Mouse (Mus musculus): ENCODE measurements at regions not wholly inside any gene's neighbourhood (a gene's known extent, or its start where the extent isn't known, plus 50 kb on each side); places are given as distances from the start of the nearest gene placed in this dataset.

GRCm38 (mm10) chr14:37238632-37239032 lies 103.6 kb upstream of the Ghitm start:
- Histone ChIP-seq H3K27ac (ENCODE audit: insufficient read depth, low read depth, low read length, poor library complexity, severe bottlenecking) (no peak overlapping the region), H3K9me3 (ENCODE audit: control insufficient read depth, insufficient read depth, low read depth, low read length) (no peaks in the 10 kb centered on the region), H3K4me1 (ENCODE audit: control insufficient read depth in 2 of 2, insufficient read depth in 2 of 2, low read length in 2 of 2, poor library complexity in 1 of 2) (no peaks in the 10 kb centered on the region), H3K9ac (ENCODE audit: insufficient read depth, low read depth, low read length, poor library complexity, severe bottlenecking) (no peak overlapping the region), H3K36me3 (ENCODE audit: control insufficient read depth, insufficient read depth, low read length, poor library complexity, severe bottlenecking) (no peaks in the 10 kb centered on the region), H3K4me3 (ENCODE audit: insufficient read depth in 1 of 2, low read depth in 1 of 2, low read length in 2 of 2, poor library complexity in 1 of 2, severe bottlenecking in 1 of 2) (no peak overlapping the region)
- peak; percentile 67 for DNase-seq (ENCODE audit: low read depth, low spot score)
- in situ Hi-C loops (cut with MboI; ENCODE audit: low sequenced_read_pairs in 2 of 2, unreplicated experiment in 2 of 2), result no loop called here
- TF ChIP-seq ZC3H11A (IDR thresholded peaks at IDR 0.05; ENCODE audit: borderline replicate concordance, low read depth, low read length) (peak; percentile 43), CHD2 (IDR thresholded peaks at IDR 0.05; ENCODE audit: low read depth, low read length) (no peak)

- H3K4me3 ChIP-seq (ENCODE audit: insufficient read depth in 1 of 2, low read depth in 1 of 2, low read length in 2 of 2, poor library complexity in 1 of 2, severe bottlenecking in 1 of 2), result no peak overlapping the region
- no peak overlapping the region for H3K27ac ChIP-seq (ENCODE audit: insufficient read depth, low read depth, low read length, poor library complexity, severe bottlenecking)
- in situ Hi-C loops (cut with MboI; ENCODE audit: low sequenced_read_pairs in 2 of 2, unreplicated experiment in 2 of 2), result no loop called here
- no peak for DNase-seq (ENCODE audit: low read depth, low spot score)
- H3K9ac ChIP-seq (ENCODE audit: insufficient read depth, low read depth, low read length, poor library complexity, severe bottlenecking), result no peak overlapping the region
- H3K36me3 ChIP-seq (ENCODE audit: control insufficient read depth, insufficient read depth, low read length, poor library complexity, severe bottlenecking), result no peaks in the 10 kb centered on the region
- no peaks in the 10 kb centered on the region for H3K9me3 ChIP-seq (ENCODE audit: control insufficient read depth, insufficient read depth, low read depth, low read length)
- no peaks in the 10 kb centered on the region for H3K4me1 ChIP-seq (ENCODE audit: control insufficient read depth in 2 of 2, insufficient read depth in 2 of 2, low read length in 2 of 2, poor library complexity in 1 of 2)
- TF ChIP-seq HCFC1 (IDR thresholded peaks at IDR 0.05; ENCODE audit: borderline replicate concordance, insufficient read depth, low read length), result no peak
- TF ChIP-seq MAFK (IDR thresholded peaks at IDR 0.05; ENCODE audit: insufficient read depth, low read depth, low read length), result no peak
- no peak for TF ChIP-seq ZNF384 (IDR thresholded peaks at IDR 0.05; ENCODE audit: low read depth, low read length)
- TF ChIP-seq ZC3H11A (IDR thresholded peaks at IDR 0.05; ENCODE audit: borderline replicate concordance, low read depth, low read length), result no peak
- TF ChIP-seq CHD2 (IDR thresholded peaks at IDR 0.05; ENCODE audit: low read depth, low read length), result no peak
Observed at GRCm38 (mm10) chr14:37237191-37237590, 102.1 kb upstream of the Ghitm start.

GRCm38 (mm10) chr14:37208256-37208655 lies 73.2 kb upstream of the Ghitm start:
- no peak for DNase-seq (ENCODE audit: low read depth, low spot score)
- TF ChIP-seq MAFK (IDR thresholded peaks at IDR 0.05; ENCODE audit: insufficient read depth, low read depth, low read length) (no peak), CHD2 (IDR thresholded peaks at IDR 0.05; ENCODE audit: low read depth, low read length) (no peak), HCFC1 (IDR thresholded peaks at IDR 0.05; ENCODE audit: borderline replicate concordance, insufficient read depth, low read length) (no peak), ZNF384 (IDR thresholded peaks at IDR 0.05; ENCODE audit: low read depth, low read length) (no peak), ZC3H11A (IDR thresholded peaks at IDR 0.05; ENCODE audit: borderline replicate concordance, low read depth, low read length) (no peak)
- Histone ChIP-seq H3K36me3 (ENCODE audit: control insufficient read depth, insufficient read depth, low read length, poor library complexity, severe bottlenecking) (no peaks in the 10 kb centered on the region), H3K4me1 (ENCODE audit: control insufficient read depth in 2 of 2, insufficient read depth in 2 of 2, low read length in 2 of 2, poor library complexity in 1 of 2) (no peaks in the 10 kb centered on the region), H3K9me3 (ENCODE audit: control insufficient read depth, insufficient read depth, low read depth, low read length) (no peaks in the 10 kb centered on the region), H3K9ac (ENCODE audit: insufficient read depth, low read depth, low read length, poor library complexity, severe bottlenecking) (no peak overlapping the region), H3K4me3 (ENCODE audit: insufficient read depth in 1 of 2, low read depth in 1 of 2, low read length in 2 of 2, poor library complexity in 1 of 2, severe bottlenecking in 1 of 2) (no peak overlapping the region), H3K27ac (ENCODE audit: insufficient read depth, low read depth, low read length, poor library complexity, severe bottlenecking) (no peak overlapping the region)
- in situ Hi-C loops (cut with MboI; ENCODE audit: low sequenced_read_pairs in 2 of 2, unreplicated experiment in 2 of 2), result no loop called here

- Histone ChIP-seq H3K27ac (ENCODE audit: insufficient read depth, low read depth, low read length, poor library complexity, severe bottlenecking) (no peak overlapping the region), H3K4me1 (ENCODE audit: control insufficient read depth in 2 of 2, insufficient read depth in 2 of 2, low read length in 2 of 2, poor library complexity in 1 of 2) (no peaks in the 10 kb centered on the region), H3K9me3 (ENCODE audit: control insufficient read depth, insufficient read depth, low read depth, low read length) (no peaks in the 10 kb centered on the region), H3K4me3 (ENCODE audit: insufficient read depth in 1 of 2, low read depth in 1 of 2, low read length in 2 of 2, poor library complexity in 1 of 2, severe bottlenecking in 1 of 2) (no peak overlapping the region), H3K36me3 (ENCODE audit: control insufficient read depth, insufficient read depth, low read length, poor library complexity, severe bottlenecking) (no peaks in the 10 kb centered on the region), H3K9ac (ENCODE audit: insufficient read depth, low read depth, low read length, poor library complexity, severe bottlenecking) (no peak overlapping the region)
- DNase-seq (ENCODE audit: low read depth, low spot score), result no peak
- in situ Hi-C loops (cut with MboI; ENCODE audit: low sequenced_read_pairs in 2 of 2, unreplicated experiment in 2 of 2), result no loop called here
- TF ChIP-seq ZC3H11A (IDR thresholded peaks at IDR 0.05; ENCODE audit: borderline replicate concordance, low read depth, low read length) (no peak), MAFK (IDR thresholded peaks at IDR 0.05; ENCODE audit: insufficient read depth, low read depth, low read length) (no peak), CHD2 (IDR thresholded peaks at IDR 0.05; ENCODE audit: low read depth, low read length) (no peak), ZNF384 (IDR thresholded peaks at IDR 0.05; ENCODE audit: low read depth, low read length) (no peak), HCFC1 (IDR thresholded peaks at IDR 0.05; ENCODE audit: borderline replicate concordance, insufficient read depth, low read length) (no peak)
Observed at GRCm38 (mm10) chr14:37189795-37190194, 54.7 kb upstream of the Ghitm start.

Data from ES-E14 (cell line).